Mouse (Mus musculus) limb, embryonic 12.5 days (tissue): ENCODE results near the gene Dapk3. TPM values are rescaled to one million over a fixed set of nuclear protein-coding genes. Genes with fewer than 3 reads are reported as not detected.

ENCODE experiments used
- ATAC-seq: fragments of 200-750 bp; cut with Nextera tagmentation; 2 replicates; pipeline ENCODE4 v1.8.0; 2017; ENCODE audit warnings: low read depth, moderate TSS enrichment; ENCODE audit not compliant: insufficient number of reproducible peaks, insufficient read depth, low FRiP score, low TSS enrichment
- H3K27ac ChIP-seq: fragments of 300-500 bp; sonication (generic); 2 replicates; pipeline ENCODE4 v1.5.1; 2016; ENCODE audit warnings: mild to moderate bottlenecking, moderate library complexity
- H3K27me3 ChIP-seq: fragments of 300-500 bp; sonication (generic); 2 replicates; pipeline ENCODE4 v1.6.1; 2016; ENCODE audit warnings: mild to moderate bottlenecking, moderate library complexity
- H3K36me3 ChIP-seq: fragments of 300-500 bp; sonication (generic); 2 replicates; pipeline ENCODE4 v1.6.1; 2016; ENCODE audit warnings: mild to moderate bottlenecking, moderate library complexity
- H3K4me1 ChIP-seq: fragments of 300-500 bp; sonication (generic); replicated peaks from 2 replicates; pipeline ENCODE4 v1.6.1; 2016
- H3K4me2 ChIP-seq: fragments of 300-500 bp; sonication (generic); 2 replicates; pipeline ENCODE4 v1.6.1; 2016; ENCODE audit warnings: mild to moderate bottlenecking, moderate library complexity
- H3K4me3 ChIP-seq: fragments of 300-500 bp; sonication (generic); replicated peaks from 2 replicates; pipeline ENCODE4 v1.5.1; 2016; ENCODE audit warnings: mild to moderate bottlenecking
- H3K9ac ChIP-seq: fragments of 300-500 bp; sonication (generic); replicated peaks from 2 replicates; pipeline ENCODE4 v1.6.1; 2016; ENCODE audit warnings: mild to moderate bottlenecking, moderate library complexity
- H3K9me3 ChIP-seq: fragments of 300-500 bp; sonication (generic); 2 replicates; pipeline ENCODE4 v1.6.1; 2016; ENCODE audit warnings: mild to moderate bottlenecking, moderate library complexity
- WGBS: fragments of 180-500 bp; shearing (Covaris S2); methylation state at CpG from one replicate; pipeline ENCODE4 v1.1.7; 2016; 5-methylcytosine and 5-hydroxymethylcytosine counted together
- polyA plus RNA-seq: library from polyadenylated mRNA; unstranded; fragments of >200 nt; fragmentation: Nextera tagmentation; extraction: Ambion mirVana; gene quantifications from 2 replicates; pipeline ENCODE4 v1.2.1, GENCODE M21; 2016

Dapk3 gene
- polyA plus RNA-seq, 1 experiment from 2014 or later, result 64.2 TPM

DNA sequence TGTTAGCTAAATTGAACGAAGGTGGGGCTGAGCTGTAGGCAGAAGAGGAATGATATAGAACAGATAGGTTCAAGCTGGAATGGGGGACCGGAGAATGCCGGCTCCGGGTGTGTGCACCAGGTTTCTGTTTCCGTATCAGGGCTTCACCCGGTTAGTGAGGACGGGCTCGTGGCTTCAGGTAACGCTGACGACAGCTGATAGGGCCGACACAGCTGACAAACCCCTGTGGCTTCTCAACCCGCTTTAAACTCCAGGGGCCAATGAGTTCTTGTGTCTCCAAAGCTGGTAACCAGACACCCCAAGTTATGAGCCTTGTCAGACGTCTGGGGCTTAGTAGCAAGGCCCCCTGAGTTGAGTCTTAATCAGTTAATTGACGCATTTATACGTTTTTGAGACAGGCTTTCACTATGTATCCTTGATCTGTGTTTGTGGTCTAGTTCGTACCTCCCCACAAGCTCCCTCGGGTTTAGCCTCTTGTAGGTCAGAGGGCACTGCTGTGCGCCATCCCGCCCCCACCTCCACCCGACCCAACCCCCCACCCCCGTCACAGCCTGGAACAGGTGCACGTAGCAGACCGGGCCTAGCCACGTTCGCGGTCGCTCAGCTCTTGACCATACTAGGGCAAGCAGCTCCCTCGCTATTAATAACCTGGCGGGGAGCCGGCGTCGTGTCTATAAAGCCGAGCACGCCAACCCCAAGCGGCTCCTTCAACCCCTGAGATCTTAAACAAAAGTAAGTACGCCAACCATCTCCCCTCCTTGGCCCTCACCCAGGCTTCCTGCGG lies 11.4 kb downstream of the Dapk3 start:
- 11% methylated on average over 37 of the region's 37 CpGs for WGBS
- Histone ChIP-seq H3K4me2 (peak overlapping the region; percentile 38), H3K36me3 (peaks cover 21% of the 10 kb centered on the region), H3K9ac (peak overlapping the region; percentile 51), H3K27ac (no peak overlapping the region), H3K4me3 (0 out of 2 replicates have a peak overlapping the region, but pooled peaks have one; percentile 9), H3K27me3 (peaks cover 53% of the 10 kb centered on the region), H3K9me3 (no peaks in the 10 kb centered on the region), H3K4me1 (peaks cover 25% of the 10 kb centered on the region)
- no peak for ATAC-seq

DNA sequence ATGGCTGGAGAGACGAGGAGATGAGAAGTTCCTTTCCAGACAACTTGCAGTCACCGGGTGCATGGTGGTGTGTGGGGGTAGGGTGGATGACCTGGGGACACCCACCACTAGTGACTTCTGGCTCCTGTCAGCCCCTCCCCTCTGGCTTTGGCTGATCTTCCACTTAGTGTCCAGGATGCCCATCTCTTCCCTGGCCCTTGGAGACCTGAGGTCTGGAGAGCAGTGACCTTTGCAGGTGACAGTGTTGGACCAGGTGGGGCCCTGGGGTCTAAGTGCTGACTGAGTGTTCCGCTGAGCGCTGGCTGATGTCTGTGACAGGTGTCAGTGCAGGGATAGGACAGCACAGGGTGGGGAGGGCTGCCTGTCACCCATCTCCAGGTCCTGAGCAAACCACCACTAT lies 12.5 kb downstream of the Dapk3 start:
- Histone ChIP-seq H3K36me3 (peaks cover 14% of the 10 kb centered on the region), H3K4me2 (no peak overlapping the region), H3K9me3 (no peaks in the 10 kb centered on the region), H3K27ac (no peak overlapping the region), H3K4me1 (peaks cover 25% of the 10 kb centered on the region), H3K27me3 (peaks cover 65% of the 10 kb centered on the region), H3K9ac (no peak overlapping the region), H3K4me3 (no peak overlapping the region)
- WGBS, result 61% methylated on average over 4 of the region's 4 CpGs
- ATAC-seq, result no peak

DNA sequence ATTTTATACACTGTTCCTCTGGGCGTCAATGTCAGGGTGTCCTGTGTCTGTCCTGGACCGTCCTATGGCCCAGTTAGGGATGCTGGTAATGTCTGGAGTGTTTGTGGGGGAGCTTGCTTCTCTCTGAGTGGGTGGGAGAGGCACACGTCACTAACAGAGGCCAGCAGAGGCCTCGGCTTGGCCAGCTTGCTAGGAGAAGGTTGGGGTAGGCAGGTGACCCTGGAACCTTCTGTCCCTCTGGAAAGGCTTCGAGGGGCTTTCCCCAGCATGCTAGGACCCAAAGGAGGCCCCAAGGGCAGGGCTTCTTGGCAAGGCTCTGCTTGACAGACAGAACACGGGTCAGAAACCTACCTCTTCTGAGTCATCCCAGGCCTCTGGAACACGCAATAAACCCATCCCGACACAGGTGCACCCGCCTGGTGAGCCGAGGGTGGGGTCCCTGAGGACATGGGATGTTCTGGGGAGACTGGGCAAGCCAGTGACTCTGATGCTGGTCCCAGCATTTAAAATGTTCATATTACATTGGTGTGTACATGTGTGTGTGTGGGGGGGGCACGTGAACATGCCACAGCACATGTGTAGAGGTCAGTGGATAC lies 13.8 kb downstream of the Dapk3 start:
- Histone ChIP-seq H3K4me2 (no peak overlapping the region), H3K27ac (no peak overlapping the region), H3K4me3 (no peak overlapping the region), H3K9ac (no peak overlapping the region), H3K4me1 (peaks cover 25% of the 10 kb centered on the region), H3K27me3 (peaks cover 65% of the 10 kb centered on the region), H3K9me3 (no peaks in the 10 kb centered on the region), H3K36me3 (0 out of 2 replicates have a peak, but pooled peaks cover under 1% of the 10 kb centered on the region)
- WGBS, result 62% methylated on average over 11 of the region's 11 CpGs
- no peak for ATAC-seq

DNA sequence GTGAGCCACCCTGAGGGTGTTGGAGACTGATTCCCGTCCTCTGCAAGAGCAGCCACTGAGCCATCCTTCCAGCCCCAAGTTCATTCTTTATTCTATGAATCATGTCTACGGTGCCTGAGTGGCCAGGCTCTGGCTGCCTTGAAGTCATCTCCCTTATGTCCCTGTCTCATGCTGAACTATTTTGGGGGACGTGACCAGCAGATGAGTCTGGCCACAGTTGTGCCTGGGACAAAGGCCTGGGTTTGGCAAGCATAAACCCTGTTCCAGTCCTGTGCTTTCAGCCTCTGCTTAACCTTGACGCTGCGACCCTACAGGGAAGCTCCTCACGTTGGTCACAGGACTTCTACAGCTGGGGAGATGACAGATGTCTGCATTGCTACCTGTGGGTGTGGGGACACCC lies 14.5 kb downstream of the Dapk3 start:
- no peak overlapping the region for H3K27ac ChIP-seq
- H3K36me3 ChIP-seq, result no peaks in the 10 kb centered on the region
- H3K4me3 ChIP-seq, result no peak overlapping the region
- 0 out of 2 replicates have a peak overlapping the region, but pooled peaks have one; percentile 24 for H3K9ac ChIP-seq
- whole genome bisulfite sequencing, result 42% methylated on average over 6 of the region's 6 CpGs
- peaks cover 20% of the 10 kb centered on the region for H3K4me1 ChIP-seq
- peaks cover 65% of the 10 kb centered on the region for H3K27me3 ChIP-seq
- H3K4me2 ChIP-seq, result no peak overlapping the region
- no peak for ATAC-seq
- no peaks in the 10 kb centered on the region for H3K9me3 ChIP-seq

DNA sequence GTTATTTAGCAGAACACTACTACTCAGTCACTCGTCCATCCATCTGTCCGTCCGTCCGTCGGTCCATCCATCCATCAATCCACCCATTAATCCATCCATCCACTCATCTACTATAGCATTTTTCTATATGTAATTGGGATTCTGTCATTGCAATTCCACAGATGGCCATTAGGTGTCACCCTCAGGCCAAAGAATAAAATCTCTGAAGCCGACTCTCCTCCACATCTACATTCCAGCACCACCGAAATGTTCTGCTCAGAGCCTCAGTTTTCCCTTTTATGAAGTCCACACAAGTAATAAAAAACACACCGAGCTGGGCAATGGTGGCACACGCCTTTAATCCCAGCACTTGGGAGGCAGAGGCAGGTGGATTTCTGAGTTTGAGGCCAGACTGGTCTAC lies 15.4 kb downstream of the Dapk3 start:
- 3% methylated on average over 9 of the region's 9 CpGs for WGBS
- no peak for ATAC-seq

DNA sequence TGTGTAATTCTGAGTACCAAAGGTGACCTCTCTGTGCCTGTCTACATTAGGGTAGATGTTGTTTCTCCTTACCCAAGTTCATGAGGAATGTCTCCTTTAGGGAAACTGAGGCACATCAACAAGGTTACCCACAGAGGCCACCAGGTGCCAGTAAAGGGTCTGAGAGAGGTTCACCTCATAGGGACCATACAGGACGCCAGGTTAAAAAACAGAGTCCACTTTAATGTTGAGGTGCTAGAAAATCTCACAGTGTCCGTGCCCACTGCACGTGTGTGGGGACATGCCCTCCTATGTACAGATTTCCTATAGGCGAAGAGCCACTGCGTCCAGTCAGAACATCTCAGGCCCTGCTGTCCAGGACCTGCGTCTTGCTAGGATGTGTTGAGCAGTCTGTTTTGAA lies 16.2 kb downstream of the Dapk3 start:
- Histone ChIP-seq H3K27me3 (peaks cover 55% of the 10 kb centered on the region), H3K4me2 (no peak overlapping the region), H3K9me3 (no peaks in the 10 kb centered on the region), H3K4me1 (peaks cover 8% of the 10 kb centered on the region), H3K27ac (no peak overlapping the region), H3K36me3 (no peaks in the 10 kb centered on the region), H3K4me3 (no peak overlapping the region), H3K9ac (no peak overlapping the region)
- no peak for ATAC-seq
- WGBS, result 87% methylated on average over 6 of the region's 6 CpGs

More for the DNA sequence above, 15.4 kb downstream of the Dapk3 start:
- Histone ChIP-seq H3K4me2 (no peak overlapping the region), H3K4me3 (no peak overlapping the region), H3K4me1 (peaks cover 12% of the 10 kb centered on the region), H3K27me3 (peaks cover 62% of the 10 kb centered on the region), H3K9ac (no peak overlapping the region), H3K36me3 (no peaks in the 10 kb centered on the region), H3K9me3 (no peaks in the 10 kb centered on the region), H3K27ac (no peak overlapping the region)

DNA sequence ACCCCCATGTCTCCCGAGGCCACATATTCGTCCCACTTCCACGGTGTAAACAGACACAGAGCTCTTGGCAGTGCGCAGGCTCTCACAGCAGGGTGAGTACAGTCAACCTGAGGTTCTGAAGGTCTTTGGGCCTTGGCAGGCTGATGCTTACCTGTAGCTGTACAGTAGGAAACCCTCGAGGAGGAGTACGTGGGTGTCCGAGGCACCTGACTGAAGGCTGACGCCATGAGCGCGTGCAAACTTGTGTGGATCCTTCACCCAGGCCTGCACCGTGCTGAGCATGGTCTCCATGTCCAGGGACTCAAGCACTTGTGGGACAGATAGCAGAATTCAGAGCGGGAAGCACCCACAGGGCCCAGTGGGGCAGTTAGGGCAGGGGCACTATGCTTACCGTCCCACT lies 17.3 kb downstream of the Dapk3 start:
- Histone ChIP-seq H3K27ac (no peak overlapping the region), H3K27me3 (peaks cover 47% of the 10 kb centered on the region), H3K9me3 (no peaks in the 10 kb centered on the region), H3K4me1 (no peaks in the 10 kb centered on the region), H3K36me3 (no peaks in the 10 kb centered on the region), H3K9ac (peak overlapping the region; percentile 23; the same call in 1 of the 2 replicates), H3K4me3 (no peak overlapping the region), H3K4me2 (no peak overlapping the region)
- 86% methylated on average over 13 of the region's 13 CpGs for WGBS
- ATAC-seq, result no peak

DNA sequence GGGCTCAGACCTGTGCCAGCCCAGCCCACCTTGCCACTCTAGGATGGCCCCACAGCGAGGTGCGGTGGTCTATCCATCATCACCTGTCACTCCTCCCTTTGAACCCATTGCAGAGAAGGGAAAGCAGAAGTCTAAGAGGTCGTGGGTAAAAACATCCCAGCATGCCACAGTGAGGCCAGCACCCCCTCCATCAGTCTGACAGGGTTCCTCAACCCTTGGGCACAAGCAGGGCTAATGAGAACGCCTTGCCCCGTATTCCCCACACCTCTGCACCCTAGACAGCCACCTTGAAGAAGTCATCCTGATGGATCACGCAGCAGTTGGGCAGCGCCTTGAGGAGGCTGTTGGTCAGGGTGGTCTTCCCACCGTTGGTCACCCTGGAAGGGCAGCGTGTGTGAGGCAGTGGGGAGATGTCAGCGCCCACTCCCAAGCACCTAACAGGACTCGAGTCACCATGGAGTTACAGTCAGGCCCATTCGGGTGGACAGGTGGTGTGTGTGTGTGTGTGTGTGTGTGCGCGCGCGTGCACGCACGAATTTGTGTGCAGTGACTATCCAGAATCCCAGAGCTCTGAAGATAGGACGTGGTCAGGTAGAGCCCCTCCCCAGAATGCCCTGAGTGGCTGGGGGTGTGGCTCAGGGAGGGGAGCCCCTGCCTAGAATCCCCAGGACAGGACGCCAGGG lies 17.9 kb downstream of the Dapk3 start:
- H3K9me3 ChIP-seq, result no peaks in the 10 kb centered on the region
- no peaks in the 10 kb centered on the region for H3K36me3 ChIP-seq
- no peak for ATAC-seq
- no peak overlapping the region for H3K4me2 ChIP-seq
- H3K4me1 ChIP-seq, result no peaks in the 10 kb centered on the region
- H3K9ac ChIP-seq, result 0 out of 2 replicates have a peak overlapping the region, but pooled peaks have one; percentile 23
- H3K4me3 ChIP-seq, result no peak overlapping the region
- 73% methylated on average over 20 of the region's 20 CpGs for WGBS
- peaks cover 44% of the 10 kb centered on the region for H3K27me3 ChIP-seq
- no peak overlapping the region for H3K27ac ChIP-seq

DNA sequence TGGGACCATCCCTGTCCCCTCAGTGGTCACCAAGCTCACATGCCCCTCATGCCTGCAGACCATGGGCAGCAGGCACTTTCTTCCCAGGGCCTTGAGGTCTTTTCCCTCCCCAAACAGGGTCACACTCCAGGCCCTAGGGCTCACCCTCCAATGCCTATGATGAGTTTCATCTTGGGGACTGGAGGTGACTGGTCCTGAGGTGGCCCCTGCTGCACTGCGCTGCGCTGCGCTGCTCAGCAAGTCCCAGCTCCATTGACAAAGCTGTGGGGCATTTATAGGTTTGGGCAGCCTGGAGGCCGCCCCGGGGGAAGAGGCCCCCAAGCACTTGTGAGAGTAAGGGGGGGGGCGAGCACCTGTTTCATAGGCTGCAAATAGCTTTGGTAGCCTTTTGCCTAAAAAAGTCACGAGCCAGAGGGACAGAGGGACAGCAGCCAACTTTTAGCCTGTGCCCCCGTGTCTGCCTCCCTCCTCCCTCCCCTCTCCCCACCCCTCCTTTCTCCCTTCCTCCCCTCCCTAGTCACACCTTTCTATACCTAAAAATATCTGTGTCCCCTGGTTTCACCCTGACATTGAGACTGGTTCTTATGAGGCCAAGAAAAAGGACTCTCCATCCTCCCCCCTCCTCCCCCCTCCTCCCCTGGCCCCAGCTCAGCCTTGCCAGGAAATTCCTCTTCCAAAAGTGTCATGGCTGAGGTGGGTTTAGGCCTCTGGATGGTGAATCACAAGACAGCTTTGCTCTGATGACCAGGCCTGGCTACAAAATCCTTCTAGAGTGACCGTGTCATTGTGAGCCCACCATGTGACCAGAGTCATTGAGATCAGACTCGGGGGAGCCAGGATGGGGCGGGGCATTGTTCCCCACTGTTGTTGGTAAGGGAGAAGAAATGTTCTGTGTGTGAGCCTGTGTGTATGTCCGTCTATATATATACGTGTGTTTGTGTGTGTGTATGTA lies 19.3 kb downstream of the Dapk3 start, which contains the start of gene Nmrk2:
TSS of gene Nmrk2 (minus strand) at position 245 of the 952 bp plus-strand sequence.
- no peak within 1 kb of the TSS for H3K27ac ChIP-seq
- H3K9ac ChIP-seq, result no peak within 1 kb of the TSS
- H3K4me2 ChIP-seq, result no peak within 1 kb of the TSS
- H3K27me3 ChIP-seq, result peaks cover 30% of the 10 kb centered on the region
- no peak within 1 kb of the TSS for H3K4me3 ChIP-seq
- no peak for ATAC-seq
- H3K9me3 ChIP-seq, result no peaks in the 10 kb centered on the region
- no peaks in the 10 kb centered on the region for H3K36me3 ChIP-seq
- no peaks in the 10 kb centered on the region for H3K4me1 ChIP-seq
- WGBS, result 56% methylated on average over 13 of the region's 13 CpGs

DNA sequence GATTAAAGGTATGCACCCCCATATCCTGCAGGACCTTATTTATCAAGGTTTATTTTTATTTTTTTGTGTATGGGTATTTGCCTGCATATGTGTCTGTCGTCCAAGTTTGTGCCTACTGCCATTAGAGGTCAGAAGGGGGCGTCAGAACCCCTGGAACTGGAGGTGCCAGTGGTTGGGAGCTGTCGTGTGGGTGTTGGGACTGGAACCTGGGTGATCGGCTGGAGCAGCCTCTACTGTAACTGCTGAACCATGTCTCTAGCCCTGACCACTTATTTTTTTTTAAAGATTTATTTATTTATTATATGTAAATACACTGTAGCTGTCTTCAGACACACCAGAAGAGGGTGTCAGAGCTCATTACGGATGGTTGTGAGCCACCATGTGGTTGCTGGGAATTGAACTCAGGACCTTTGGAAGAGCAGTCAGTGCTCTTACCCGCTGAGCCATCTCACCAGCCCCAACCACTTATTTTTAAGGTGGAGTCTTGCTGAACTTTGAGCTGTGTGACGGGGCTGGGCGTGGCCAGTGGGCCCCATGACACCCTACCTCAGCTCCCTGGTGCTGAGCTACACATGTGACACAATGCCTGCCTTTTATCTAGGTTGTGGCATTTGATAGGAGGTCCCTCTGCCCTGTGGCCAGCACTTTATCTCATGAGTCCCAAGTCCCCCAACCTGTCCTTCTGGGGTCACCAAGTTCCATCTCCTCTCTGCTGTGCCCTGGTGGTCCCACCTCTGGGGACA lies 20.3 kb downstream of the Dapk3 start:
- Histone ChIP-seq H3K4me2 (no peak overlapping the region), H3K36me3 (no peaks in the 10 kb centered on the region), H3K27ac (no peak overlapping the region), H3K4me1 (no peaks in the 10 kb centered on the region), H3K27me3 (peaks cover 25% of the 10 kb centered on the region), H3K9ac (no peak overlapping the region), H3K9me3 (no peaks in the 10 kb centered on the region), H3K4me3 (no peak overlapping the region)
- 64% methylated on average over 8 of the region's 8 CpGs for WGBS
- no peak for ATAC-seq
